Mouse (Mus musculus): ENCODE measurements around the gene Il12rb1. TPM values are rescaled to one million over a fixed set of nuclear protein-coding genes. Genes with fewer than 3 reads are reported as not detected.

Gene Il12rb1
- polyA plus RNA-seq, 1 experiment from 2014 or later, result 0.06 TPM

- Histone ChIP-seq H3K4me1 (peaks cover 44% of the 10 kb centered on the region), H3K4me2 (replicated peaks) (peak overlapping the region; percentile 79), H3K4me3 (peak overlapping the region; percentile 76), H3K9me3 (no peaks in the 10 kb centered on the region), H3K27ac (peak overlapping the region; percentile 82), H3K27me3 (peaks cover 18% of the 10 kb centered on the region), H3K36me3 (peaks cover 18% of the 10 kb centered on the region), H3K9ac (no peak overlapping the region)
- WGBS, result under 1% methylated on average over 20 of the region's 20 CpGs
- ATAC-seq (ENCODE audit: low FRiP score, low read depth), result peak; percentile 34; the same call in 1 of the 2 replicates
Observed at GRCm38 (mm10) chr8:70792700-70793099, 15.5 kb upstream of the Il12rb1 start.

- Histone ChIP-seq H3K4me2 (replicated peaks) (no peak overlapping the region), H3K9me3 (no peaks in the 10 kb centered on the region), H3K4me1 (peaks cover 48% of the 10 kb centered on the region), H3K4me3 (no peak overlapping the region), H3K27me3 (peaks cover 33% of the 10 kb centered on the region), H3K36me3 (peaks cover 2% of the 10 kb centered on the region), H3K9ac (no peak overlapping the region), H3K27ac (no peak overlapping the region)
- WGBS, result 86% methylated on average over 2 of the region's 2 CpGs
- ATAC-seq (ENCODE audit: low FRiP score, low read depth), result no peak
Observed at GRCm38 (mm10) chr8:70794215-70794614, 14.0 kb upstream of the Il12rb1 start.

GRCm38 (mm10) chr8:70795370-70795769 lies 12.9 kb upstream of the Il12rb1 start:
- Histone ChIP-seq H3K4me2 (replicated peaks) (no peak overlapping the region), H3K9me3 (no peaks in the 10 kb centered on the region)
- 79% methylated on average over 2 of the region's 2 CpGs for WGBS

DNA sequence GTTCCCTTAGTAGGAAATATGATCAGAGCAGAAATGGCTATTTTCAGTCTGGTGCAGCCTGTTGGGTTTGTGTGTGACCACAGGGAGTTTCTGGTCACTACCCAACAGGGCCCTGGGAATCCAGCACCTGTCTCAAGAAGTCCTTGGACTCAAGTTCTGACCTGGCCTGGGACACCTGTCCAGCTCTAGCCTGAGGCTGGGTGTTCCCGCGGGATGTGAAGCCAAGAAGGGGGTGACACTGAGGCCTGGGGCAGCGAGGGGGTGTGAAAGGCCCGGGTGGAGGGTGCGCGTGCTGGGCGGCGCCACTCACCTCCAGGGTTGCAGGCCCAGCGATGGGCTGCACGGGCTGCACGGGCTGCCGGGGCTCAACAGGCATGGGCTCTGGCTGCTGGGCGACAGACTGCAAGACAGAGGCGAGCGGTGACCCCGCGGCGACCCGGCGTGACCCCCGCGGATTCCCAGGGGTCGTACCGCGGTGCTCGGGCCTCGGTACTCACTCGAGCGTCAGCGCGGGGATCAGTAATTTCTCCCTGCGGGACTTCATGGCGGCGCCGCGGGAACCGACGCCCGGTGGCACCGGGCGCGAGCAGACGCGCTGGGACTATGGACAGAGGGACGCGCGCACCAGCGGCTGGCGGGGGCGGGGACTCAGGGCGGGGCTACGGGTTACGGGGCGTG lies 11.7 kb upstream of the Il12rb1 start:
- Histone ChIP-seq H3K4me3 (peak overlapping the region; percentile 56), H3K4me2 (replicated peaks) (peak overlapping the region; percentile 89), H3K9ac (peak overlapping the region; percentile 62), H3K27ac (no peak overlapping the region; the same call in 1 of the 2 replicates), H3K9me3 (no peaks in the 10 kb centered on the region), H3K4me1 (peaks cover 31% of the 10 kb centered on the region), H3K36me3 (no peaks in the 10 kb centered on the region), H3K27me3 (peaks cover 55% of the 10 kb centered on the region)
- WGBS, result 2% methylated on average over 54 of the region's 54 CpGs
- ATAC-seq (ENCODE audit: low FRiP score, low read depth), result no peak

More at GRCm38 (mm10) chr8:70795370-70795769, 12.9 kb upstream of the Il12rb1 start:
- Histone ChIP-seq H3K4me1 (peaks cover 42% of the 10 kb centered on the region), H3K4me3 (no peak overlapping the region), H3K9ac (no peak overlapping the region), H3K27me3 (peaks cover 44% of the 10 kb centered on the region), H3K27ac (no peak overlapping the region), H3K36me3 (no peaks in the 10 kb centered on the region)
- ATAC-seq (ENCODE audit: low FRiP score, low read depth), result no peak

GRCm38 (mm10) chr8:70797081-70798070 lies 10.9 kb upstream of the Il12rb1 start:
- Histone ChIP-seq H3K27ac (no peak overlapping the region; the same call in 1 of the 2 replicates), H3K27me3 (peaks cover 63% of the 10 kb centered on the region), H3K4me3 (peak overlapping the region; percentile 56), H3K36me3 (no peaks in the 10 kb centered on the region), H3K4me2 (replicated peaks) (peak overlapping the region; percentile 89), H3K9ac (peak overlapping the region; percentile 62), H3K9me3 (no peaks in the 10 kb centered on the region), H3K4me1 (peaks cover 26% of the 10 kb centered on the region)
- under 1% methylated on average over 57 of the region's 57 CpGs for WGBS
- ATAC-seq (ENCODE audit: low FRiP score, low read depth), result peak; percentile 90

GRCm38 (mm10) chr8:70798281-70798680 lies 10.0 kb upstream of the Il12rb1 start:
- Histone ChIP-seq H3K9ac (peak overlapping the region; percentile 60), H3K4me3 (peak overlapping the region; percentile 56), H3K9me3 (no peaks in the 10 kb centered on the region), H3K4me2 (replicated peaks) (peak overlapping the region; percentile 89), H3K4me1 (peaks cover 18% of the 10 kb centered on the region), H3K27me3 (peaks cover 72% of the 10 kb centered on the region), H3K36me3 (no peaks in the 10 kb centered on the region), H3K27ac (no peak overlapping the region)
- 14% methylated on average over 15 of the region's 15 CpGs for WGBS
- ATAC-seq (ENCODE audit: low FRiP score, low read depth), result no peak

DNA sequence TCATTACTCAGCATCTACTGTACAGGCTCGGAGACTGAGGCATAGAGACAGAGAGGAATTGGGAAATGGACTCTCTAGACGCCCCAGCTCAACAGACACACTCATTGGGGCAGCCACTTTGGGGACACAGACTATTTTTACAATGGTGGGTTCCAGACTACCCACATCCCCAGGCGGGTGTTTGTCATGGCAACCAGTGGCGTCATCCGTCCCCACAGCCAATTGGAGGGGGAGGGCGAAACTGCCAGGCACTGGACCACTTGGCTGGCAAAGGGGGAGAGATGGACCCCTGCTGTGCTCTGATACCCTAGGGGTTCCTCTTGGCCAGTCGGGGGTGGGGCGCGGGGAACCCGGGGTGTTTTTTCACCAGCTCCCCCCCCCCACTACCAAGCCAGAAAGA lies 7.6 kb upstream of the Il12rb1 start:
- peaks cover 28% of the 10 kb centered on the region for H3K4me1 ChIP-seq
- H3K27me3 ChIP-seq, result peaks cover 84% of the 10 kb centered on the region
- no peak overlapping the region for H3K9ac ChIP-seq
- WGBS, result 54% methylated on average over 10 of the region's 10 CpGs
- no peak overlapping the region for H3K4me2 ChIP-seq (replicated peaks)
- H3K9me3 ChIP-seq, result no peaks in the 10 kb centered on the region
- H3K4me3 ChIP-seq, result no peak overlapping the region
- no peak overlapping the region for H3K27ac ChIP-seq
- no peaks in the 10 kb centered on the region for H3K36me3 ChIP-seq
- ATAC-seq (ENCODE audit: low FRiP score, low read depth), result no peak

GRCm38 (mm10) chr8:70801156-70801555 lies 7.1 kb upstream of the Il12rb1 start:
- Histone ChIP-seq H3K4me2 (replicated peaks) (no peak overlapping the region), H3K4me1 (peaks cover 27% of the 10 kb centered on the region), H3K9me3 (no peaks in the 10 kb centered on the region), H3K36me3 (no peaks in the 10 kb centered on the region), H3K9ac (no peak overlapping the region), H3K4me3 (no peak overlapping the region), H3K27ac (no peak overlapping the region), H3K27me3 (peaks cover 85% of the 10 kb centered on the region)
- 28% methylated on average over 15 of the region's 15 CpGs for WGBS
- no peak for ATAC-seq (ENCODE audit: low FRiP score, low read depth)

DNA sequence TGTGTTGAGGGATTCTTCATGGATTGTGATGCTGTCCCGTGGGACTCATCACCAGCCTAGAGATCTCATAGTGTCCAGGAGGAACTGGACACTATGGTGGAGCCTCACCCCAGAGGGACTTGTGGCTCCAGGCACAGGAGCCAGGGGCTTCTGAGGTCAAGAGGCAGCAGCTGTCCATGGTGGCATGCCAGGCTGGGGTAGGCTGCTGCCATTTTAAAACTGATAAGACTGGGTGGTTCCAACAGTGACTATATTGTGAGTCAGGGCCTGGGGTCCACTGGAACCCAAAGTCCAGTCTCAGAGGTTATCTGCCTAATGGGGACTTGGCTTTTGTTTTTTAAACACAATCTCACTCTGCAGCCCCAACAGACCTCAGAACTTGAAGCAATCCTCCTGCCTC lies 6.4 kb upstream of the Il12rb1 start:
- Histone ChIP-seq H3K9me3 (no peaks in the 10 kb centered on the region), H3K4me2 (replicated peaks) (no peak overlapping the region), H3K27ac (no peak overlapping the region), H3K36me3 (no peaks in the 10 kb centered on the region), H3K4me1 (peaks cover 21% of the 10 kb centered on the region), H3K9ac (no peak overlapping the region), H3K27me3 (peaks cover 86% of the 10 kb centered on the region), H3K4me3 (no peak overlapping the region)
- no peak for ATAC-seq (ENCODE audit: low FRiP score, low read depth)
- 83% methylated on average over 1 of the region's 1 CpGs for WGBS

- Histone ChIP-seq H3K27ac (no peak overlapping the region), H3K4me1 (peaks cover 16% of the 10 kb centered on the region), H3K36me3 (no peaks in the 10 kb centered on the region), H3K9me3 (no peaks in the 10 kb centered on the region), H3K4me3 (no peak overlapping the region), H3K4me2 (replicated peaks) (no peak overlapping the region), H3K9ac (no peak overlapping the region), H3K27me3 (peaks cover 83% of the 10 kb centered on the region)
- ATAC-seq (ENCODE audit: low FRiP score, low read depth), result no peak
- 66% methylated on average over 11 of the region's 11 CpGs for WGBS
Observed at GRCm38 (mm10) chr8:70802786-70803510, 5.3 kb upstream of the Il12rb1 start.

- WGBS, result 2% methylated on average over 47 of the region's 47 CpGs
- H3K27ac ChIP-seq, result no peak overlapping the region
- no peaks in the 10 kb centered on the region for H3K9me3 ChIP-seq
- no peak for ATAC-seq (ENCODE audit: low FRiP score, low read depth)
- no peaks in the 10 kb centered on the region for H3K36me3 ChIP-seq
- peak overlapping the region; percentile 57 for H3K4me3 ChIP-seq
- H3K4me2 ChIP-seq (replicated peaks), result peak overlapping the region; percentile 83
- peaks cover 12% of the 10 kb centered on the region for H3K4me1 ChIP-seq
- peaks cover 73% of the 10 kb centered on the region for H3K27me3 ChIP-seq
- peak overlapping the region; percentile 54 for H3K9ac ChIP-seq
Observed at GRCm38 (mm10) chr8:70803761-70804480, 4.3 kb upstream of the Il12rb1 start.

Data from limb, embryonic 13.5 days (tissue).